Mouse (Mus musculus) heart, postnatal 0 days (tissue): ENCODE measurements at regions not wholly inside any gene's neighbourhood (a gene's known extent, or its start where the extent isn't known, plus 50 kb on each side); places are given as distances from the start of the nearest gene placed in this dataset.

ENCODE experiments used
- CTCF ChIP-seq: IDR thresholded peaks from 2 replicates; pipeline ENCODE4 v1.5.1; 2016; ENCODE audit warnings: antibody characterized with exemption, control low read depth, low read depth
- EP300 ChIP-seq: IDR thresholded peaks from 2 replicates; pipeline ENCODE4 v1.6.1; 2016; ENCODE audit warnings: antibody characterized with exemption, low read depth

DNA sequence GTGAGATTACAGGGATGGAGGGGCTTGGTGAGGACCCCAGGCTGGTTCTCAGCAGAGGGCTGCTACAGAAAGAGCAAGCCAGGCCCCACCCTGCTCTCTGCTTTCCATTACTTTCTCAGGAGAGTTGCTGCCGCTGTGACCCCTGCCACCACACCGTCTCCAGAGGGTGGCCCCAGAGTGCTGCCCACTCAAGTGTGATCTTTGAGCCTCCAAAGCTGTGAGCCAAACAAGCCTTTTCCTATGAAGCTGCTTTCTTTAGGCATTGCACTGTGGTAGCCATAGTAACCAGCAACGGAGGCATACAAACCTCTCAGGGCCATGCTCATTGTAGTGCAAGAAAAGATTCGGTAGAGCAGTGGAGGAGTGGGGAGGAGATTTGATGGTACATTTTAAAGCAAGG is 68.8 kb upstream of the Chst1 start:
- TF ChIP-seq EP300 (no peak), CTCF (no peak)
